Mouse (Mus musculus) cerebellum, postnatal 25 days (tissue): ENCODE results near the gene Tnfaip1.
"Not testable (repeated sequence)": the region's sequence is repeated elsewhere in the genome, so short reads cannot be mapped to it uniquely, and the experiment has no call there.

Experiments used
- DNase-seq, 2 experiments: peaks; one replicate each; pipeline ENCODE4 v3.0.0; 2021; ENCODE audit warnings: mixed read lengths in 2 of 2

Gene Tnfaip1

GRCm38 (mm10) chr11:78536690-78537084 is 555 bp upstream of the Tnfaip1 start:
- DNase-seq = no peak

DNA sequence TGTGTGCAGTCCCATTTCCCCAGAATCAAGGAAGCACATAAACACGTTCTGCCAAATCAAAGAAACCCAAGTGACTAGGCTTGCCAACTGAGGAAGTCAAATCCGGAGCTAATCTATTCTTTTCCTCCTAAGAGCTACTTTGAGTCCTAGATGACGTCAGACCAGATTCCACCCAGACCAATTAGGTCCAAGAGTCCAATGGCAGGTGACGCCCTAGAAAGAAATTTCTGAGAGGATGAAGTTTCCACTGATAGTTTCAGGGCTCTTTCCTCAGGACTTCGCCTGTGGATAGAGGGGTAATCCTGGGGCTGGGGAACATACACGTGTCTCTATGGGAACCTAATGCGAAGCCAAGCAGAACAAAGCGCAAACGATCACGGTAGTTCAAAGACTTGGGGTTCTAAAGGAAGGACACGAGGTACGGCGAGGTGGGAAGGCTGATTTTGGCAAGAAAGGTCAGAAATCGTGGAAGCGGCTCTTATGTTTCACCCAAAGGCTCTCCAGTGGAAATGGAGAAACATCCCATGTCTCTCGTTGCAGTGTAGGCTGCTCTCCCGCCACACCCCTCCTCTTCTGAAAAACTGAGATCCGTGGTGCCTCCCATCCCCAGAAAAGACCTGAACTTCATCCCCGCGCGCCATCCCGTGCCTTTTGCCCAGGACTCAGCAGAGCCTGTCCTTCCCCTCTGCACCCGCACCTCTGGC is 604 bp downstream of the Tnfaip1 start:
- no peak for DNase-seq

- DNase-seq = no peak
Measured at GRCm38 (mm10) chr11:78534516-78534915, 1.6 kb downstream of the Tnfaip1 start.

- DNase-seq = not testable (repeated sequence)
Measured at GRCm38 (mm10) chr11:78531515-78531914, 4.6 kb downstream of the Tnfaip1 start.

DNA sequence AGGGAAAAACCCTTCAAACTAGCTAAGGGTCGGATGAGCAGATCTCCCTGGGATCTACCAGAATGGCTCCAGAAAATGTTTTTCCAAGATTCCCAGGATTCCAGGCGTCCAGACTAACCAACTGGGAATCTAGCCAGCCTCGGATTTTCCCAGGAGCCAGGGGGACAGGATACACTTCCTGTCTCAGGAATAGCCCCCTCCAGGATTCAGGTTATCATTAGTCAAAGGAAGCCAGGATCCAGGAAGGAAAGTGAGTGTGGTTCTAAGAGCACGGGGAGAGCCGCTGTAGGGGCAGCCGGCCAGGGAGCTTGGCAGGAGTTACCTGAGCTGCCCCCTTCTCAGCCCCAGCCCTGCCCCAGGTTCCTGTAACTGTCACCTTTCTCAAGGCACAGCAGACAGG is 5.1 kb downstream of the Tnfaip1 start:
- no peak for DNase-seq

DNA sequence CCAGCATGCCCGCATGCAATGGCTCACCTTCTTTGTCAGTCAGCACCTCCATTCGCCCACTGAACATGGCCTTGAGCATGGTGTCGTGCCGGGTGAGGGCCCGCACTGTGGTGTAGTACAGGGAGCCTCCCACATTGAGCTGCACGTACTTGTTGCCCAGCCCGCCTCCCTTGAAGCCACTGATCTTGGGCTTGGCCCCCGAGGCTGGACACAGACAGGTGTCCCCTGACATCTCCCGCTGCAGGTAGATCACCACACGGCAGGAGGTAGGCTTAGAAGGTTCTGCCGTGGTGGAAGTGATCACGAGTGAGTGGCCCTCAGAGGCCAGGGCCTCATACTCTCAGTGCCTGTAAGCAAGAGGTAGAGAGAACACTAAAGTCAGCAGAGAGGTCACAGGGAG is 6.1 kb downstream of the Tnfaip1 start:
- no peak for DNase-seq

- DNase-seq = no peak
Measured at GRCm38 (mm10) chr11:78528714-78529113, 7.4 kb downstream of the Tnfaip1 start.

- peak in 1 of 2 experiments; percentile 56 for DNase-seq
Measured at GRCm38 (mm10) chr11:78524838-78525237, 11.3 kb downstream of the Tnfaip1 start.

DNA sequence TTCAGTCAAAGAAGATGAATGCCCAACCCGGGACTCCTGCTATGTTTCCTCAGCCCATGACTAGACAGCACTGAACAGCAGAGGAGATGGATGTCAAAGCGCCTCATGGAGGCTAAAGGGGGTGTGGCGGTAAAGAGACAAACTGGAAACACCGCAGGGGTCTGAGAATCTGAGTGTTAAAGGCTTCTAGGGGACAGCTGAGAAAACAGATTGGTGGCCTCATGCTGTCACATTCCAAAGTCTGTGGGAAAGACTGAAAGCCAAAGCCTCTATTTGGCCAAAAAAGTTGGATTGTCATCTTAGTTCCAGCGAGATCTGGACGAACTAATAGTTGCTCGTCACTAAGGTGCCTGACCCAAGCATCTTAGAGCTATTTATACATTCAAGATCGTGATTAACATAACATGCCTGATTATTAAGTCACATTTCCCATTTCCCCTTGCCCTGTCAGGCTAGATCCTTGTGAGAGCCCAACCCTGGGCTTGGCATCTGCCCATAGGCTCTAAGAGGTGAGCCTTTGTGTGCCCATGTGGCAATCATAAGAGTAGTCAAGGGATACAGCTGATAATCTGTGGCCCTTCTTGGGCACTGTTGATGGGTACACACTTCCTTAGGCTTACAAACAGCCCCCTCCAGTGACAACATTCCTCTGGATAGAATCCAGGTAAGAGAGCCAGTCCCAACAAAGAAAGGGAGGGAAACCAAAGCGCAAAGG is 12.7 kb downstream of the Tnfaip1 start:
- no peak for DNase-seq

DNA sequence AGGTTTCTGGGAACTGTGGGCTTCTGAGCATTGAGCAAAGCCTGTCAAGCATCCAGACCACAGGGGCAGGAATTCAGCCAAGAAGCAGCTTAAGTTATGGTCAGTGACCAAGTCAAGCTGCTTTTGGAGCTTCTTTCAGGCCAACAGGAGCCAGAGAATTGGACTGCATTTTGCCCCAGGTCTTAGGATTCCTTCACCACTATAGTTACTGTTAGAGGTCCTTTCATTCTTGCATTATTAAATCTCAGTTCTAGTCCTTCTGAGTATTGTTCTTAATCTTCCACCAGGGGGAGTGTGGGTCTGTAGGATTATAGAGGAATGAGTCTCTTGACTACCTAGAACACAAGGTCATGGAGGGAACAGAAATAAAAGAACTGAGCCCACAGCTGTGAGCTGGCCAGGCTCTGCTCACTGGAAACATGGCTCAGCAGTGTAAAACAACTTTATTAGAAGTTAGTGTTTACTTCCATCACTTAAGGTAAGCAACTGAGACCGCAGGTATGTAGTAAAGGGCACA is 13.6 kb downstream of the Tnfaip1 start:
- DNase-seq = peak in 1 of 2 experiments; percentile 48

DNA sequence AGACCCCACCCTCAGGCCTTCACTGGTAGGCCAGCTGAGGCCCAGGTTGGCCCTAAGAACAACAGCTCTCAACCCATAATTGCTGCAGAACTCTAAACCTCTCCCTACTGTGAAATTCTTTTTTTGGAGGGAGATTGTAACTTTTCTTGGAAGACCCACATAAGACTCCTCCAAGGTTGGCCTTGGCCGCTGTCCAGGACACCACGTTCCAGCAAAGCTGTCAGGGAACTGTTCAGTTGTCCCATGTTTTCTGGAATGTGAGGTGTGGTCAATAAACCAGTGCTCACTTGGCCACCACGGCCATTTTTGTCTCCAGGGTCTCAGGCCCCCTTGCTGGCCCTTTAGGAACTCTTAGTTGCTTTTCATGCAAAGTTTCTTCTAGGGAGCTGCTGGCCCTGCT is 14.3 kb downstream of the Tnfaip1 start:
- DNase-seq = peak in 1 of 2 experiments; percentile 31

DNA sequence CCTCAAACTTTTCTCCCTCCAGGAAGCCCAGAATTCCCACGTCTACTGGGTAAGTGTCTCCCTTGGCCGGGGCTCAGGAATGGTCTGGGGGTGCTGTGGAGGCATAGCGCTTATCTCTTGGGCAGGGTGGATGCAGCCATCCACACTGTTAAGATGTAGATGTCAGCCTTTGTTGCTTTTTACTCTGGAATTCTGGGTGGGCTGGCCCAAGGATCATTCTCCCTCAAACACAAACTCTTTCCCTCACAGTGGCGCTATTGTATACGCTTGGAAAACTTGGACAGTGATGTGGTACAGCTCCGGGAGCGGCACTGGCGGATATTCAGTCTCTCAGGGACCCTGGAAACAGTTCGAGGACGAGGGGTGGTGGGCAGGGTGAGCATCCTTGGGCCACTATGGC is 17.2 kb downstream of the Tnfaip1 start:
- DNase-seq = no peak

DNA sequence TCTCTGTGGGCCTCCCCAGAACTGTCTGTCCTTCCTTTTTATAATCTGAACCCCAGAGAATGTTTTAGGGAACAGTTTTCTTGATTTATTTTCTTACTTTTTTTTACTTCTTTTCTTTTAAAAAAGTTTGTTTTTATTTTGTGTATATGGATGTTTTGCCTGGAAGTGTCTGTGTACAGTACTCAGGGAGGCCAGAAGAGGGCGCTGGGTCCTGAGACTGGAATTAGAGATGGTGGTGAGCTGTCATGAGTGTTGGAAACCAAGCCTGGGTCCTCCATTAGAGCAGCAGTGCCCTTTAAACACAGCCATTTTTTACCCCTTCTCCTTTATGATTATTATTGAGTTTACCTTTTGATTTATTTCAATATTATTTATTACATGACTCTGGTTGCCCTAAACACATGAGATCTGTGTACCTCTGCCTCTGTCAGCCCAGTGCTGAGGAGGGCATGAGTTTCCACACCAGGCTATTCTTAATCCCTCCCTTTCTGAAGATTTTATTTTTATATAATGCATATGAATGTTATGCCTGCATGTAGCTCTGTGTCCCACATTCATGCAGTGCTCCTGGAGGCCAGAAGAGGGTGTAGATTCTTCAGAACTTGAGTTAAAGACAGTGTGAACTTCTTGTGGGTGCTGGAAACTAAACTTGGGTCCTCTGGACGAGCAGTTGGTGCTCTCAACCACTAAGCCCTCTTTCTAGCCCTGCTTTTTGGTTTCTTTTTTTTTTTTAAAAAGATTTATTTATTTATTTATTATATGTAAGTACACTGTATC is 20.4 kb downstream of the Tnfaip1 start:
- DNase-seq = peak in 1 of 2 experiments; percentile 45

GRCm38 (mm10) chr11:78513106-78513790 is 22.9 kb downstream of the Tnfaip1 start:
- DNase-seq = no peak

GRCm38 (mm10) chr11:78512025-78512957 is 23.8 kb downstream of the Tnfaip1 start, which contains the start of the genes Tmem199 and Poldip2:
Gene Tmem199, minus strand, starts transcription at chr11:78512172.
Gene Poldip2, plus strand, starts transcription at chr11:78512193.
- peak; percentile 92 to 96 for DNase-seq

DNA sequence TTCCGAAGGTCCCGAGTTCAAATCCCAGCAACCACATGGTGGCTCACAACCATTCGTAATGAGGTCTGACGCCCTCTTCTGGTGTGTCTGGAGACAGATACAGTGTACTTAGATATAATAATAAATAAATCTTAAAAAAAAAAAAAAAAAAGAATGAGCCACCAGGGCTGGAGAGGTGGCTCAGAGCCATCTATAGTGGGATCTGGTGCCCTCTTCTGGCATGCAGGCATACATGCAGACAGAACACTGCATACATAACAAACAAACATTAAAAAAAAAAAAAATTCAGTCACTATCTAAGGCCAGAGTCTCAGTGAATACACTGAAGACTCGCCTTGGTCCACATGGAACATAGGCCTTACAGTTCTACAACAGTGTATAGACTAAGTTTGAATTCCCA is 27.0 kb downstream of the Tnfaip1 start:
- DNase-seq = peak in 1 of 2 experiments; percentile 65

GRCm38 (mm10) chr11:78505430-78505829 is 30.7 kb downstream of the Tnfaip1 start:
- DNase-seq = no peak

DNA sequence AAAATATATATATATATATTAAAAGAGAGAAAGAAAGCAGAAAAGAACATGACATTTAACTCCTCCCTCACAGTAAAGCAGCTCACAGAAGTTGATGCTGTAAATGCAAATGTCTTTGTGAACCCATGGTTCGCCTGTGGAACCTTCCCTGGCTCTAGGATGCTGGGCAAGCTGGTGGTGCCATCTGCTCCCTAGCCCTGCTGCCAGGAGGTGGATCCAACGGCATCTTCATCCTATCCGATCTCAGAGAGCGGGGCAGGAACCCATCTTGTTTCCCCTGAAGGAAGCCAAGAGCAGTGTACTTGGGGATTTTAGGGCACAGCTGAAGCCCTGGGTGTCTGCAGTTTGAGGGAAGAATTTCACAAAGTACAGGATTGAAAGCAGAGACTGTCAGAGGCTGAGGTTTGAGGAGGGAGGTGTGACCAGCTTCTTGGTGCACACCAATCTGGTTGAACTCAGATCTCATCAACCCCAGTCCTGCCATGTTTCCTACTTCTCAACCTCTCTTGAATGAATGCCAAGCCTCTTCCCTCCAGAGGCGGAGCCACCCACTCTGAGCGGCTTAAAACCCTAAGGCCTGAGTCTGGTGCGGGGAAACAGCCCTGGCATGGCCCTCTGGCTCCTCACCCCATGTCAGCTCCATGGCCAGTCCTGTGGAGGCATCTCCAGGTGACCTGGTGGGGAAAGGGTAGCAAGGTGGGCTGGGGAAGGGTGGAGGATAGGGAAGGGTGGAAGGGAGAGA is 33.1 kb downstream of the Tnfaip1 start, which contains the start of gene Sebox:
Gene Sebox, plus strand, starts transcription at position 539 of the 742 bp plus-strand sequence.
- DNase-seq = peak; percentile 92

- DNase-seq = no peak
Measured at GRCm38 (mm10) chr11:78501529-78501928, 34.6 kb downstream of the Tnfaip1 start.

DNA sequence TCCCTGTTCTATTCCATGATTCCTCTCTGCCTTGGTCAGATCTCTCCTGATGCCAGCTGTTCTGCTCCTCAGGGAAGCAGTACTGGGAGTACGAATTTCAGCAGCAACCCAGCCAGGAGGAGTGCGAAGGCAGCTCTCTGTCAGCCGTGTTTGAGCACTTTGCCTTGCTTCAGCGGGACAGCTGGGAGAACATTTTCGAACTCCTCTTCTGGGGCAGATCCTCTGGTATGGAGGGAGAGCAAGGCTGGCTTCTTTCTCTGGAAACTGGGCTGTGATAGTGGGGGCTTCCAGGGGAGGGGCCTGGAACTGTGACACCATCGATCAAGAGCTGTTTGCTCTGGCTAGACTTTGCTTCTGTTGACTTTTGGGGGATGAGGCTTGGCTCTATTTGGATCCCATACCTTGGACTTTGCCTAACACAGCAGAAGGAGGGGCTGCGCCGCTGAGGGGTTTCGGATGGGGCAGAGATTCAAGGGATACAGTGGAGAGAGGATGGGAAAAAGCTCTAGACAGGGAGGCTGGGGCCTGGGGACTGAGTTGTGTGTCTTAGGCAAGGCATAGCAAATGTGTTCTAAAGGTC is 35.4 kb downstream of the Tnfaip1 start:
- DNase-seq = no peak
